Mouse (Mus musculus) liver, postnatal 0 days (tissue): ENCODE data around the gene Prm3.

ENCODE experiments used
- CTCF ChIP-seq: sonication (generic); IDR thresholded peaks from 2 replicates; pipeline ENCODE4 v1.5.1; 2016; ENCODE audit warnings: antibody characterized with exemption, low read depth
- EP300 ChIP-seq: IDR thresholded peaks from 2 replicates; pipeline ENCODE4 v1.6.1; 2016; ENCODE audit warnings: antibody characterized with exemption, low read depth, mild to moderate bottlenecking

DNA sequence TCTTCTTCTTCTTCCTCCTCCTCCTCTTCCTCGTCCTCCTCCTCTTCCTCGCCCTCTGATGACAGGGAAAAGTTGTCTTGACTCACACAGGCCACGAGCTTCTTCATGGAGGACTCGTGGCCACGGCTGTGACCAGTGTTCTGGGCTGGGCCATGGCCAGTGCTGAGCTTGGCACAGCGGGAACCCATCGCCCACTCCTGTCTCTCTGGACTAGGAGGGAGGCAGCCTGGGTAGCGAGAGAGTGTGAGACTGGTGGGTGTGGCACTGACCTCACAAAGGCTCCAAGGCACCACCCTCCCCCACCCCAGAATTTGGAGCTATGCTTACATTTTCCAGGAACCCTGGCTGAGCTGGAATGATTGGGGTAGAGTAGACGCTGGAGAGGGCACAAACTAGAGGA is at the start of gene Prm3:
- TF ChIP-seq CTCF (no peak), EP300 (no peak)
